Mouse (Mus musculus) heart, postnatal 0 days (tissue): ENCODE measurements around the gene 1700030J22Rik. TPM values are rescaled to one million over a fixed set of nuclear protein-coding genes. Genes with fewer than 3 reads are reported as not detected.

Source experiments
- ATAC-seq: fragments of 200-750 bp; cut with Nextera tagmentation; 2 replicates; pipeline ENCODE4 v1.8.0; 2017; ENCODE audit warnings: low read depth, moderate number of reproducible peaks, moderate library complexity; ENCODE audit not compliant: insufficient read depth
- DNase-seq: peaks from one replicate; pipeline ENCODE4 v3.0.0-alpha.2; 2016; ENCODE audit warnings: low spot score
- H3K27ac ChIP-seq: fragments of 300-500 bp; sonication (generic); 2 replicates; pipeline ENCODE4 v1.5.1; 2014; ENCODE audit warnings: low read depth, mild to moderate bottlenecking
- H3K27me3 ChIP-seq: fragments of 300-500 bp; sonication (generic); 2 replicates; pipeline ENCODE4 v1.6.1; 2014; ENCODE audit warnings: low read length, mixed read lengths; ENCODE audit not compliant: control insufficient read depth, insufficient read depth
- H3K36me3 ChIP-seq: fragments of 300-500 bp; sonication (generic); replicated peaks from 2 replicates; pipeline ENCODE4 v1.6.1; 2014; ENCODE audit warnings: low read length, mixed read lengths; ENCODE audit not compliant: control insufficient read depth, insufficient read depth
- H3K4me1 ChIP-seq: fragments of 300-500 bp; sonication (generic); 2 replicates; pipeline ENCODE4 v1.6.1; 2014; ENCODE audit warnings: antibody characterized with exemption; ENCODE audit not compliant: control insufficient read depth, insufficient read depth
- H3K4me2 ChIP-seq: fragments of 300-500 bp; sonication (generic); 2 replicates; pipeline ENCODE4 v1.6.1; 2014; ENCODE audit warnings: low read depth, mild to moderate bottlenecking, low read length, moderate library complexity
- H3K4me3 ChIP-seq: fragments of 300-500 bp; sonication (generic); 2 replicates; pipeline ENCODE4 v1.5.1; 2014; ENCODE audit warnings: low read depth, low read length
- H3K9ac ChIP-seq: fragments of 300-500 bp; sonication (generic); replicated peaks from 2 replicates; pipeline ENCODE4 v1.6.1; 2014; ENCODE audit warnings: low read depth, low read length, mixed read lengths
- H3K9me3 ChIP-seq: fragments of 300-500 bp; sonication (generic); replicated peaks from 2 replicates; pipeline ENCODE4 v1.6.1; 2016; ENCODE audit warnings: low read length; ENCODE audit not compliant: control insufficient read depth
- CTCF ChIP-seq: IDR thresholded peaks from 2 replicates; pipeline ENCODE4 v1.5.1; 2016; ENCODE audit warnings: antibody characterized with exemption, control low read depth, low read depth
- EP300 ChIP-seq: IDR thresholded peaks from 2 replicates; pipeline ENCODE4 v1.6.1; 2016; ENCODE audit warnings: antibody characterized with exemption, low read depth
- WGBS: fragments of 180-500 bp; shearing (Covaris S2); extraction: QIAGEN DNeasy Blood & Tissue Kit; methylation state at CpG from one replicate; pipeline ENCODE4 v1.1.7; 2014; 5-methylcytosine and 5-hydroxymethylcytosine counted together
- polyA plus RNA-seq: library from polyadenylated mRNA; unstranded; fragments of >200 nt; fragmentation: Nextera tagmentation; extraction: Ambion mirVana; gene quantifications from 2 replicates; pipeline ENCODE4 v1.2.1, GENCODE M21; 2015
- total RNA-seq: library from RNA; depleted of rRNA; stranded (reverse); fragments of >200 nt; gene quantifications from 2 replicates; pipeline ENCODE4 v1.2.3, GENCODE M21; 2014; ENCODE audit warnings: low replicate concordance

1700030J22Rik gene
- total and polyA plus RNA-seq, 2 experiments from 2014 or later: 0.26 TPM; not detected in 1

GRCm38 (mm10) chr8:116951369-116951768 lies 27.4 kb downstream of the 1700030J22Rik start:
- TF ChIP-seq EP300: no peak
- TF ChIP-seq CTCF: no peak
- Histone ChIP-seq H3K4me3 (no peak overlapping the region), H3K4me1 (peaks cover 19% of the 10 kb centered on the region), H3K9me3 (no peaks in the 10 kb centered on the region), H3K9ac (no peak overlapping the region), H3K36me3 (peaks cover 36% of the 10 kb centered on the region), H3K27ac (0 out of 2 replicates have a peak overlapping the region, but pooled peaks have one; percentile 13), H3K4me2 (no peak overlapping the region; the same call in 1 of the 2 replicates), H3K27me3 (no peaks in the 10 kb centered on the region)
- DNase-seq (peak; percentile 60), ATAC-seq (peak; percentile 80)
- WGBS: 21% methylated on average over 5 of the region's 5 CpGs

- H3K4me2 ChIP-seq: no peak overlapping the region
- H3K9ac ChIP-seq: no peak overlapping the region
- TF ChIP-seq EP300 (no peak), CTCF (no peak)
- no peak overlapping the region for H3K4me3 ChIP-seq
- no peaks in the 10 kb centered on the region for H3K27me3 ChIP-seq
- ATAC-seq: no peak
- no peaks in the 10 kb centered on the region for H3K36me3 ChIP-seq
- peaks cover 37% of the 10 kb centered on the region for H3K4me1 ChIP-seq
- no peaks in the 10 kb centered on the region for H3K9me3 ChIP-seq
- DNase-seq: no peak
- 42% methylated on average over 7 of the region's 7 CpGs for WGBS
- peak overlapping the region; percentile 2; the same call in 1 of the 2 replicates for H3K27ac ChIP-seq
These were observed 31.2 kb downstream of the 1700030J22Rik start for GRCm38 (mm10) chr8:116947589-116947988.

- no peak for ATAC-seq
- Histone ChIP-seq H3K4me3 (peak overlapping the region; percentile 44), H3K9me3 (no peaks in the 10 kb centered on the region), H3K27me3 (no peaks in the 10 kb centered on the region), H3K9ac (peak overlapping the region; percentile 41; the same call in 1 of the 2 replicates), H3K4me1 (peaks cover 37% of the 10 kb centered on the region), H3K27ac (peak overlapping the region; percentile 91), H3K36me3 (no peaks in the 10 kb centered on the region), H3K4me2 (peak overlapping the region; percentile 61)
- TF ChIP-seq EP300 (no peak), CTCF (no peak)
- no peak for DNase-seq
- WGBS: 35% methylated on average over 6 of the region's 6 CpGs
These were observed 31.9 kb downstream of the 1700030J22Rik start for GRCm38 (mm10) chr8:116946851-116947250.

GRCm38 (mm10) chr8:116946268-116946838 lies 32.4 kb downstream of the 1700030J22Rik start:
- peak; percentile 49 for ATAC-seq
- H3K27ac ChIP-seq: peak overlapping the region; percentile 91
- H3K9me3 ChIP-seq: no peaks in the 10 kb centered on the region
- WGBS: 13% methylated on average over 21 of the region's 21 CpGs
- H3K4me2 ChIP-seq: peak overlapping the region; percentile 61
- H3K27me3 ChIP-seq: no peaks in the 10 kb centered on the region
- peak overlapping the region; percentile 41; the same call in 1 of the 2 replicates for H3K9ac ChIP-seq
- TF ChIP-seq EP300: no peak
- H3K36me3 ChIP-seq: no peaks in the 10 kb centered on the region
- H3K4me3 ChIP-seq: peak overlapping the region; percentile 44
- peak; percentile 66 for DNase-seq
- peaks cover 36% of the 10 kb centered on the region for H3K4me1 ChIP-seq

- 56% methylated on average over 9 of the region's 9 CpGs for WGBS
- no peak for DNase-seq
- no peak for ATAC-seq
- Histone ChIP-seq H3K27me3 (no peaks in the 10 kb centered on the region), H3K27ac (peak overlapping the region; percentile 91), H3K4me2 (peak overlapping the region; percentile 61; the same call in 1 of the 2 replicates), H3K4me1 (peaks cover 31% of the 10 kb centered on the region), H3K9me3 (no peaks in the 10 kb centered on the region), H3K4me3 (no peak overlapping the region), H3K9ac (no peak overlapping the region), H3K36me3 (no peaks in the 10 kb centered on the region)
- TF ChIP-seq CTCF (no peak), EP300 (no peak)
These were observed 33.4 kb downstream of the 1700030J22Rik start for GRCm38 (mm10) chr8:116945169-116945910.
